Mouse (Mus musculus) mature B cell (primary cell): Measurements from ENCODE around the gene Stim1.

Source experiments
- in situ Hi-C: fragments of 300-500 bp; cut with MboI; formaldehyde crosslinking; loops from 2 replicates; pipeline ENCODE4 v1.14.3; 2019

Stim1 gene

GRCm38 (mm10) chr7:102267601-102268394 is at the start of gene Stim1:
Stim1 (plus strand) TSS chr7:102267806.
- in situ Hi-C loops: loop anchor here (5.0 kb wide), 1 partner anchor 145 kb away; no protein-coding TSS in a partner anchor

- in situ Hi-C loops: no loop called here
Measured at GRCm38 (mm10) chr7:102221899-102222298, 45.7 kb upstream of the Stim1 start.

GRCm38 (mm10) chr7:102222336-102222735 is 45.3 kb upstream of the Stim1 start:
- in situ Hi-C loops: no loop called here

- in situ Hi-C loops: no loop called here
Measured at GRCm38 (mm10) chr7:102222830-102223556, 44.6 kb upstream of the Stim1 start.

- in situ Hi-C loops: no loop called here
Measured at GRCm38 (mm10) chr7:102223883-102224738, 43.5 kb upstream of the Stim1 start.

GRCm38 (mm10) chr7:102226051-102226450 is 41.6 kb upstream of the Stim1 start:
- in situ Hi-C loops: no loop called here

GRCm38 (mm10) chr7:102228049-102228670 is 39.4 kb upstream of the Stim1 start:
- in situ Hi-C loops: no loop called here

- in situ Hi-C loops: no loop called here
Measured at GRCm38 (mm10) chr7:102229814-102230213, 37.8 kb upstream of the Stim1 start.

- in situ Hi-C loops: no loop called here
Measured at GRCm38 (mm10) chr7:102233059-102233458, 34.5 kb upstream of the Stim1 start.

- in situ Hi-C loops: no loop called here
Measured at GRCm38 (mm10) chr7:102238686-102239286, 28.8 kb upstream of the Stim1 start.

GRCm38 (mm10) chr7:102239591-102239990 is 28.0 kb upstream of the Stim1 start:
- in situ Hi-C loops: no loop called here

- in situ Hi-C loops: no loop called here
Measured at GRCm38 (mm10) chr7:102242371-102242770, 25.2 kb upstream of the Stim1 start.

- in situ Hi-C loops: no loop called here
Measured at GRCm38 (mm10) chr7:102242917-102243316, 24.7 kb upstream of the Stim1 start.

- in situ Hi-C loops: no loop called here
Measured at GRCm38 (mm10) chr7:102243870-102244269, 23.7 kb upstream of the Stim1 start.

- in situ Hi-C loops: no loop called here
Measured at GRCm38 (mm10) chr7:102244782-102245535, 22.6 kb upstream of the Stim1 start.

GRCm38 (mm10) chr7:102245775-102246174 is 21.8 kb upstream of the Stim1 start:
- in situ Hi-C loops: no loop called here

- in situ Hi-C loops: no loop called here
Measured at GRCm38 (mm10) chr7:102246265-102246664, 21.3 kb upstream of the Stim1 start.

- in situ Hi-C loops: no loop called here
Measured at GRCm38 (mm10) chr7:102246956-102247797, 20.4 kb upstream of the Stim1 start.

GRCm38 (mm10) chr7:102248691-102249404 is 18.8 kb upstream of the Stim1 start:
- in situ Hi-C loops: no loop called here
